ENCODE assay signal across 19 mouse cellular contexts in genomic region chr8:87864236-87864635, GRCm38 (mm10).
DNase-seq lines count a peak whose midpoint lies in the region; ATAC-seq and TF ChIP-seq lines count a peak whose summit lies in the region.
"Had no signal": no experiment of that assay in that cellular context is flagged by ENCODE, and none has a peak within 500 bp of the region (broad histone marks: within the 10 kb centered on the region; RNA-seq: fewer than 3 reads in every experiment).

No protein-coding gene starts in this region.

- WGBS in stomach, postnatal 0 days: 70% methylated on average over 8 of the region's 8 CpGs

- no peak overlapping the region for H3K4me2 ChIP-seq in stomach, postnatal 0 days (replicated peaks; ENCODE audit: low read depth)
- H3K4me2 ChIP-seq: heart, embryonic 12.5 days; hindbrain, embryonic 14.5 days; lung, embryonic 15.5 days; neural tube, embryonic 12.5 days had no signal

- TF ChIP-seq EP300 in stomach, postnatal 0 days (optimal IDR thresholded peaks at IDR 0.05): no peak

- H3K27ac ChIP-seq in stomach, postnatal 0 days (replicated peaks): no peak overlapping the region
- H3K27ac ChIP-seq: hindbrain, embryonic 14.5 days; lung, embryonic 15.5 days; neural tube, embryonic 12.5 days had no signal

- ATAC-seq in stomach, postnatal 0 days (ENCODE audit: low FRiP score, low TSS enrichment): no peak
- ATAC-seq: activated CD4-positive, CD25-positive, alpha-beta regulatory T cell, adult 4 months; forebrain, embryonic 14.5 days had no signal

- H3K9me3 ChIP-seq in stomach, postnatal 0 days (ENCODE audit: control insufficient read depth, low read length): no peaks in the 10 kb centered on the region
- H3K9me3 ChIP-seq: heart, embryonic 12.5 days; lung, embryonic 15.5 days; neural tube, embryonic 12.5 days had no signal

- H3K27me3 ChIP-seq in stomach, postnatal 0 days (ENCODE audit: control insufficient read depth, insufficient read depth, low read length): no peaks in the 10 kb centered on the region
- H3K27me3 ChIP-seq: heart, embryonic 12.5 days; lung, embryonic 15.5 days; neural tube, embryonic 12.5 days had no signal

- intact Hi-C loops in heart, postnatal 25 days (cut with DNase I): no loop called here

- H3K4me1 ChIP-seq in stomach, postnatal 0 days (replicated peaks; ENCODE audit: control insufficient read depth, insufficient read depth): no peaks in the 10 kb centered on the region

- peak; percentile 28 for DNase-seq in kidney, postnatal 10 days
- no peak for DNase-seq in kidney, adult 9 months
- peak; percentile 10 for DNase-seq in thymus, postnatal 14 days
- DNase-seq in thymus, postnatal 25 days: no peak
- DNase-seq in c-Kit-positive CD71-negative TER-119-negative erythroid progenitor cells, embryonic 14.5 days (ENCODE audit: low read depth): peak; percentile 7
- DNase-seq in stomach, postnatal 0 days (ENCODE audit: low spot score): no peak
- no peak for DNase-seq in yolk sac, embryonic 10.5 days (ENCODE audit: low spot score)
- no peak for DNase-seq in heart, postnatal 25 days (ENCODE audit: low spot score)
- DNase-seq: cerebellum, postnatal 25 days; gastrocnemius, postnatal 14 days; kidney, adult 8-10 months; midbrain, embryonic 14.5 days had no signal

- no peaks in the 10 kb centered on the region for H3K36me3 ChIP-seq in stomach, postnatal 0 days (ENCODE audit: control insufficient read depth, insufficient read depth, low read length)
- H3K36me3 ChIP-seq: G1E; heart, embryonic 12.5 days; lung, embryonic 15.5 days; neural tube, embryonic 12.5 days had no signal

- no peak overlapping the region for H3K4me3 ChIP-seq in stomach, postnatal 0 days (ENCODE audit: low read depth, low read length)
- H3K4me3 ChIP-seq: heart, embryonic 12.5 days; lung, embryonic 15.5 days; neural tube, embryonic 12.5 days had no signal

- TF ChIP-seq CTCF in stomach, postnatal 0 days (IDR thresholded peaks at IDR 0.05; ENCODE audit: low read depth): peak; percentile 20; the same call in 1 of the 2 replicates

- H3K9ac ChIP-seq in stomach, postnatal 0 days (ENCODE audit: low read length): no peak overlapping the region
- H3K9ac ChIP-seq: heart, embryonic 12.5 days; hindbrain, embryonic 14.5 days; lung, embryonic 15.5 days; neural tube, embryonic 12.5 days had no signal

Comparison
In these comparisons a context has a peak if more than half of its experiments do, and no peak if none do; other contexts are left out.
1. DNase-seq: peak in kidney, postnatal 10 days (single experiment), thymus, postnatal 14 days (single experiment) and c-Kit-positive CD71-negative TER-119-negative erythroid progenitor cells, embryonic 14.5 days (single experiment); none in kidney, adult 9 months (single experiment), thymus, postnatal 25 days (single experiment), stomach, postnatal 0 days (single experiment), yolk sac, embryonic 10.5 days (single experiment) and heart, postnatal 25 days (single experiment).